In the genomic region with DNA sequence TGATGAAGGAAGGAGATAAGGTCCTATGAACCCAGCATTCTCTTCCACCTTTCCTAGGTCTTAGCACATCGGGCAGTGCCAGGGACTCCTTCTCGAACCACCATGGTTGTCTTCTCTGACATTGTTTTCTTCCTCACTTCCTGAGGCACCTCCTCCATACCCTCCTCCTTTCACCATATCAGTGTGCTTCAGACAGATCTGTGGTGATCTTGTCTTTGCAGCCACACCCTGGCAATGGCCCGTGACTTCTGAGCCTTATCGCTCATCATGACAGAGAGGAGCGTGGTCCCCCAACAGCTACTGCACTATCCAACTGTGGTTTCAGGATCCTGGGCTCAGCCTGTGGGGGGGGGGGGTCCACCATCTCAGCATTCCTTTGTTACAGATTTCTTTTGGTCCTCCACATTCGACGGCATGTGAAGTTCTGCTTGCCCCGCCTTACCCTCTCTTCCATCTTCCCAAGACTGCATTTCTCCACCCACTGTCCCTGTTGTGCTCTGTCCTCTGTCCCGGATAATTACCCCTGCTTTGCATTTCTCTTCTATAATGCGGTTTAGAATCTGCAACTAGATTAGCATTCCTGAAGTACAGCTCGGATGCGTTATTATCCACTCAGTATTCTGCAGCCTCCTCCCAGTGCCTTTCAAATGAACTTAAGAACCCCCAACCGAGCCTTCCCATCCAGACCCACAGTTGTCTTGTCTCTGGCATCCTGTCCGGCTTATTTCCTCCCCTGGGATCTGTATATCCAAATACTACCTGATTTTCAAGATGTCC, we compare ENCODE assay signal across 13 mouse cellular contexts.
DNase-seq lines count a peak whose midpoint lies in the region; ATAC-seq lines count a peak whose summit lies in the region.
"Had no signal": no experiment of that assay in that cellular context is flagged by ENCODE, and none has a peak within 500 bp of the region (broad histone marks: within the 10 kb centered on the region; RNA-seq: fewer than 3 reads in every experiment).

No protein-coding gene starts in this region.

- H3K9me3 ChIP-seq in embryonic facial prominence, embryonic 14.5 days (ENCODE audit: control insufficient read depth, low read length), result no peaks in the 10 kb centered on the region
- H3K9me3 ChIP-seq in embryonic facial prominence, embryonic 10.5 days, result no peaks in the 10 kb centered on the region
- H3K9me3 ChIP-seq in midbrain, embryonic 12.5 days, result no peaks in the 10 kb centered on the region
- H3K9me3 ChIP-seq in midbrain, embryonic 15.5 days, result no peaks in the 10 kb centered on the region
- no peaks in the 10 kb centered on the region for H3K9me3 ChIP-seq in neural tube, embryonic 14.5 days (ENCODE audit: control insufficient read depth, low read length)
- H3K9me3 ChIP-seq: limb, embryonic 10.5 days had no signal

- no peak overlapping the region for H3K4me2 ChIP-seq in embryonic facial prominence, embryonic 14.5 days (ENCODE audit: low read depth, low read length)
- no peak overlapping the region for H3K4me2 ChIP-seq in midbrain, embryonic 12.5 days (replicated peaks)
- H3K4me2 ChIP-seq in midbrain, embryonic 15.5 days, result no peak overlapping the region
- no peak overlapping the region for H3K4me2 ChIP-seq in neural tube, embryonic 14.5 days (ENCODE audit: low read depth, low read length)

- ATAC-seq in embryonic facial prominence, embryonic 14.5 days (ENCODE audit: low read depth), result no peak
- peak; percentile 47; the same call in 1 of the 2 replicates for ATAC-seq in midbrain, embryonic 12.5 days (ENCODE audit: low FRiP score, low read depth)
- ATAC-seq in midbrain, embryonic 15.5 days (replicated peaks), result no peak
- no peak for ATAC-seq in neural tube, embryonic 14.5 days (ENCODE audit: low read depth)
- ATAC-seq: lung, postnatal 0 days had no signal

- no peak for DNase-seq in embryonic facial prominence, embryonic 14.5 days (ENCODE audit: low spot score)
- no peak for DNase-seq in embryonic facial prominence, embryonic 10.5 days (ENCODE audit: low spot score)
- peak; percentile 40 for DNase-seq in induced T-regulatory cell, adult 2 months (ENCODE audit: low read depth)
- DNase-seq in layer of hippocampus, adult 9-10 months (ENCODE audit: low spot score), result no peak
- DNase-seq in cerebellum, adult 11-12 months, result no peak
- DNase-seq: gastrocnemius, postnatal 14 days; kidney, adult 8-10 months; layer of hippocampus, adult 9-11 months had no signal

- no peak overlapping the region for H3K4me3 ChIP-seq in embryonic facial prominence, embryonic 14.5 days (ENCODE audit: low read depth, low read length)
- no peak overlapping the region for H3K4me3 ChIP-seq in embryonic facial prominence, embryonic 10.5 days
- H3K4me3 ChIP-seq in midbrain, embryonic 12.5 days, result no peak overlapping the region
- no peak overlapping the region for H3K4me3 ChIP-seq in midbrain, embryonic 15.5 days
- no peak overlapping the region for H3K4me3 ChIP-seq in neural tube, embryonic 14.5 days (ENCODE audit: low read depth, low read length)
- H3K4me3 ChIP-seq: limb, embryonic 10.5 days had no signal

- H3K27ac ChIP-seq in embryonic facial prominence, embryonic 14.5 days (replicated peaks; ENCODE audit: low read depth, low read length), result peak overlapping the region; percentile 21; the same call in 1 of the 2 replicates
- no peak overlapping the region for H3K27ac ChIP-seq in embryonic facial prominence, embryonic 10.5 days (replicated peaks)
- H3K27ac ChIP-seq in midbrain, embryonic 12.5 days (replicated peaks), result no peak overlapping the region
- H3K27ac ChIP-seq in midbrain, embryonic 15.5 days, result no peak overlapping the region
- 0 out of 2 replicates have a peak overlapping the region, but pooled peaks have one; percentile 44 for H3K27ac ChIP-seq in neural tube, embryonic 14.5 days (ENCODE audit: low read depth, low read length)
- H3K27ac ChIP-seq: limb, embryonic 10.5 days had no signal

- no peak overlapping the region for H3K9ac ChIP-seq in embryonic facial prominence, embryonic 14.5 days (ENCODE audit: low read depth, low read length)
- no peak overlapping the region for H3K9ac ChIP-seq in midbrain, embryonic 12.5 days (replicated peaks)
- no peak overlapping the region for H3K9ac ChIP-seq in midbrain, embryonic 15.5 days
- H3K9ac ChIP-seq in neural tube, embryonic 14.5 days (replicated peaks; ENCODE audit: low read depth, low read length), result no peak overlapping the region

- H3K27me3 ChIP-seq in embryonic facial prominence, embryonic 14.5 days (replicated peaks; ENCODE audit: control insufficient read depth, insufficient read depth, low read length), result no peaks in the 10 kb centered on the region
- H3K27me3 ChIP-seq in embryonic facial prominence, embryonic 10.5 days (replicated peaks; ENCODE audit: low read depth, poor library complexity, severe bottlenecking), result no peaks in the 10 kb centered on the region
- H3K27me3 ChIP-seq in midbrain, embryonic 12.5 days, result no peaks in the 10 kb centered on the region; the same call in 1 of the 2 replicates
- no peaks in the 10 kb centered on the region for H3K27me3 ChIP-seq in midbrain, embryonic 15.5 days (replicated peaks)
- no peaks in the 10 kb centered on the region for H3K27me3 ChIP-seq in neural tube, embryonic 14.5 days (ENCODE audit: control insufficient read depth, insufficient read depth, low read length)

- peaks cover 13% of the 10 kb centered on the region for H3K4me1 ChIP-seq in embryonic facial prominence, embryonic 14.5 days (ENCODE audit: control insufficient read depth, insufficient read depth, low read length)
- peaks cover 21% of the 10 kb centered on the region for H3K4me1 ChIP-seq in embryonic facial prominence, embryonic 10.5 days
- H3K4me1 ChIP-seq in midbrain, embryonic 12.5 days, result peaks cover 16% of the 10 kb centered on the region
- peaks cover 14% of the 10 kb centered on the region for H3K4me1 ChIP-seq in midbrain, embryonic 15.5 days
- peaks cover 11% of the 10 kb centered on the region for H3K4me1 ChIP-seq in neural tube, embryonic 14.5 days (ENCODE audit: control insufficient read depth, insufficient read depth, low read length)

- 60% methylated on average over 14 of the region's 14 CpGs for WGBS in embryonic facial prominence, embryonic 14.5 days
- 62% methylated on average over 14 of the region's 14 CpGs for WGBS in embryonic facial prominence, embryonic 10.5 days
- 50% methylated on average over 14 of the region's 14 CpGs for WGBS in midbrain, embryonic 12.5 days
- 43% methylated on average over 14 of the region's 14 CpGs for WGBS in midbrain, embryonic 15.5 days
- 46% methylated on average over 14 of the region's 14 CpGs for WGBS in neural tube, embryonic 14.5 days

- H3K36me3 ChIP-seq in embryonic facial prominence, embryonic 14.5 days (ENCODE audit: control insufficient read depth, insufficient read depth, low read length), result no peaks in the 10 kb centered on the region
- H3K36me3 ChIP-seq in embryonic facial prominence, embryonic 10.5 days (replicated peaks), result no peaks in the 10 kb centered on the region
- H3K36me3 ChIP-seq in midbrain, embryonic 12.5 days, result no peaks in the 10 kb centered on the region
- H3K36me3 ChIP-seq in midbrain, embryonic 15.5 days (replicated peaks), result no peaks in the 10 kb centered on the region
- no peaks in the 10 kb centered on the region for H3K36me3 ChIP-seq in neural tube, embryonic 14.5 days (ENCODE audit: control insufficient read depth, insufficient read depth, low read length)
- H3K36me3 ChIP-seq: limb, embryonic 10.5 days had no signal

Comparison
In these comparisons a context has a peak if more than half of its experiments do, and no peak if none do; other contexts are left out.
1. H3K27ac ChIP-seq: peak in embryonic facial prominence, embryonic 14.5 days (single experiment) and neural tube, embryonic 14.5 days (single experiment); none in embryonic facial prominence, embryonic 10.5 days (single experiment), midbrain, embryonic 12.5 days (single experiment) and midbrain, embryonic 15.5 days (single experiment).